Mouse (Mus musculus): Measurements from ENCODE around the gene Prrt1.
A peak's percentile ranks its signal among the peaks of the same experiment; 100 is the strongest.

The Prrt1 gene

GRCm38 (mm10) chr17:34649106-34649864, 20.0 kb downstream of the Prrt1 start:
- no peak for DNase-seq (ENCODE audit: low spot score in 2 of 2)

DNA sequence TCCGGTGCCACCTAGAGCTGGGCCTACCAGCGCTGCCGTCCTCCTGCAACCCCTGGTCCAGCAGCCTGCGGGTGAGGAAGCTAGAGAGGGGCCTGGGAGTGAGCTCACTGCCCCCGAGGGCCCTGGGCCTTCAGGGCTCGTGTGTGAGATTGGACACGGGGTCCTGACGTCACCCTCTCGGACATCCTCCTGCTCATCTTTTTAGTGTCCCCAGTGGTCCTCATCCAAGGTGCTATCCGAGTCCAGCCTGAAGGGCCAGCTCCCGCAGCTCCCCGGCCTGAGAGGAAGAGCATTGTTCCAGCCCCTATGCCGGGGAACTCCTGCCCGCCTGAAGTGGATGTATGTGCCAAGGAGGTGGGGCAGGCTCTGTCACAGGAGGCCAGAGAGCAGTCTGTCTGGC, 21.4 kb downstream of the Prrt1 start:
- no peak for DNase-seq (ENCODE audit: low spot score in 2 of 2)

- DNase-seq (ENCODE audit: low spot score in 2 of 2), result no peak
These were observed 22.3 kb downstream of the Prrt1 start for GRCm38 (mm10) chr17:34651507-34652221.

DNA sequence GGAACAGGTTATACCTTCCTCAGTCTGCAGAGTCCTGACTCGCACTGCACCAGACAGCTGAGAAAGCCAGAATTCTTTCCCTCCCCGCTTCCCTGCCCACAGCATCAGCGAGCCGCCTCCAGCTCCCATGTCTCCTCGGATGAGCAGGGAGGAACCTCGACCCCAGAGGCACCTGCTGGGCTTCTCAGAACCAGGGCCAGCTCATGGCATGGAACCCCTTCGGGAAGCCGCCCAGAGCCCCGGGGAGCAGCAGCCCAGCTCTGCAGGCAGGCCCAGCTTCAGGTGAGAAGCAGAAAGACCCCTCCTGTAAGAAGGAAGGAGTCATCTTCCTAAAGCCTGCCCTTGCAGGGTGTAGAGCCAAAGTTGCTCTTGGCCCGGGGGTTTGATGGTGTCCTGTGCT, 23.2 kb downstream of the Prrt1 start:
- no peak for DNase-seq (ENCODE audit: low spot score in 2 of 2)

DNA sequence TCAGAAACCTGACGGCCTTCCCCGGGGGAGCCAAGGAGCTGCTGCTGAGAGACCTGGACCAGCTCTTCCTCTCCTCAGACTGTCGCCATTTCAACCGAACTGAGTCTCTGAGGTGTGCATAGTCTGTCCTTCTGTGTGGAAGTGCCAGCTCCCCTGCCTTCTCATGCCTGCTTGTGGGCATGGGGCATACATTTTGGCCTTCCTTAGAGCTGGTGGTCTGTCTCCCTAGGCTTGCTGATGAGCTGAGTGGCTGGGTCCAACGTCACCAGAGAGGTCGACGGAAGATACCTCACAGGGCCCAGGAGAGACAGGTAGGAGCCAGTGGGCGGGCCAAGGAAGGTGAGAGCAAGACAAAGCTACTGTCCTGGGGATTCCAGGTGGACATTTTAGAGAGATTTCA, 23.7 kb downstream of the Prrt1 start:
- DNase-seq (ENCODE audit: low spot score in 2 of 2), result no peak

DNA sequence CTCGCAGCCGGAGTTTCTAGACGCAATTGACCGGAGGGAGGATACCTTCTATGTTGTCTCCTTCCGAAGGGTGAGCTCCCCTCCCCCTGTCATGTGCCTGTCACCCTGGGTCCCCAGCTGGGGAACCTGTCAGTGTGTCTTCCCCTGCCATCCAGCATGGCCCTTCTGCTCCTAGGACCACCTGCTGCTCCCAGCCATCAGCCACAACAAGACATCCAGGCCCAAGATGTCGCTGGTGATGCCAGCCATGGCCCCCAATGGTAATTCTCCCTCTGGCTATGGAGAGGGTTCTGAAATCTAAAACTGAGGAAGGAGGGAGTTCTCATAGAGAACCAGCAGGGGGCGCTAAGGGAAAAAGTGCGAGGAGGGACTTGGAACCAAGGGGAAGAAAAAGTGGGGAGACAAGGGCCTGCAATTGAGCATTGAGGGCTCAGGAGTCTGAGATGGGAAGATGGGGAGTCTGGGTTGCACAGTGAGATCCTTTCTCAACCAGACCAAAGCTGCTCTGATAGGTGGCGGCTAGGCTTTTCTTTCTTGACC, 24.5 kb downstream of the Prrt1 start:
- DNase-seq (ENCODE audit: low spot score in 2 of 2), result no peak

DNA sequence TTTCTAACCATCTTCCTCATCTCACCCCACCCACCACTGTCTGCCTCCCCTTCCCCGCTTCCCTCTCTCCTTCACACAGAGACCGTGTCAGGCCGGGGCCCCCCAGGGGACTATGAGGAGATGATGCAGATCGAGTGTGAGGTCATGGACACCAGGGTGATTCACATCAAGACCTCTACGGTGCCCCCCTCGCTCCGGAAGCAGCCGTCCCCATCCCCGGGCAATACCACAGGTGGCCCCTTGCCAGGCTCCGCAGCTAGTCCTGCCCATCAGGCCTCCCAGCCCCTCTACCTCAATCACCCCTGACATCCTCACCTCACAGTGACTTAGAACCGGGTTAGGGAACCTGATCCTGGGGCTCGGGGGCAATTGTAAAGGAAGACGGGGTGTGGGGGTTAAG, 25.1 kb downstream of the Prrt1 start:
- DNase-seq (ENCODE audit: low spot score in 2 of 2), result no peak

- DNase-seq (ENCODE audit: low spot score in 2 of 2), result peak in 1 of 2 experiments; percentile 73
These were observed 25.8 kb downstream of the Prrt1 start for GRCm38 (mm10) chr17:34655160-34655559.

DNA sequence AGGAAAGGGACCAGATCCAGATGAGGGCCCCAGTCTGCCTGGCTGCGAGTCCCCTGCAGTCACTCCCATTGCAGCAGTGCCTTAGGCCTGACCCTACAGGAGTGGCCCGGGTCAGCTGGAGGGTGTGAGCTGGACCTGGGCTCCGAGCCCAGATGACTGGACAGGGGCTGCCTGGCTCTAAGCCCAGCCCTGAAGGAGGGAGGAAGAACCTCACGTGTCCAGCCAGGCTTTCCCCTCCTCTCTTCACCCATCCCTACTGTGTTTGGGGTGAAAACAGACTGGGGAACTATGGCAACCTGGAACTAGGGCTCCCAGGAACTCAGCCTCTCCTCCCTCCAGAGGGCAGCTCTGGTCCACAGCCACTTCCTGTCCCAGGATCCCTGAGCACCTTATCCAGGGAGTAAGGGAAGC, 26.3 kb downstream of the Prrt1 start:
- peak in 1 of 2 experiments; percentile 89 for DNase-seq (ENCODE audit: low spot score in 2 of 2)

DNA sequence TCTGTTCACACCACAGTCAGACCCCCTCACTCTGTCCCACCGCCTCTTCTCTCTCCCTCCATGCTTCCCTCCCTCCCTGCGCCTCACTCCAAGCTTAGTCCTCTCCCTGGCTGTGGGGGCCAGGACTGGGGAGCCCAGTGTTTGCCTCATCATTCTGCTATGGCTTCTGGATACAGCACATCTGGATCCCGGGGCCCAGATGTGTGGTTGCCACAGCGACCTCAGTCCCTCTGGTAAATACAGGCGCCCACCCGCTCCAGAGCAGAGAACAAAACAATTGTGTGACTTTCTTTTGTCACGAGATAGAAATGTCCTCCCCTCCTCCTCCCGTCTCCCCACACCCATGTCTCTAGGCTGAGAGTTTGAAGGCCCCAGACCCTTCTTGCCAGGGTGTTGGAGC, 27.3 kb downstream of the Prrt1 start:
- no peak for DNase-seq (ENCODE audit: low spot score in 2 of 2)

DNA sequence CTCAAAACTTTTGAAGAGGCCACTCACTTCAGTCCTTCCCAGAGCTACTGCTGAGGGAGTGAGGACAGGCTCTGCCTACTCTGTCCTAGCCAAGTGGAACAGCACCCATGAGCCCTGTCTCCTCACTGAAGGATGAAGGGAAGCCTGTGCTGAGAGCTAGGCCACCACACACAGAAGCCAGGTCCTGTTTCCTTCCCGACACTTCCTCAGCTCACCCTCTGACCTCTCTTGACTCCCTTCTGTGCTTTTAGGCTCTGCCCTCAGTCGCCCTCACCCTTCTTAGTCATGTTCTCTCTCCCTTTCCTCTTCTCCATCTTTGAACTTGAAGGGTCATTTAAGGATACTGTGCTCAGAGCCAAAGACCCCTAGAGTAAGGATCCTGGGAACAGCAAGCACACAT, 27.9 kb downstream of the Prrt1 start:
- DNase-seq (ENCODE audit: low spot score in 2 of 2), result no peak

DNA sequence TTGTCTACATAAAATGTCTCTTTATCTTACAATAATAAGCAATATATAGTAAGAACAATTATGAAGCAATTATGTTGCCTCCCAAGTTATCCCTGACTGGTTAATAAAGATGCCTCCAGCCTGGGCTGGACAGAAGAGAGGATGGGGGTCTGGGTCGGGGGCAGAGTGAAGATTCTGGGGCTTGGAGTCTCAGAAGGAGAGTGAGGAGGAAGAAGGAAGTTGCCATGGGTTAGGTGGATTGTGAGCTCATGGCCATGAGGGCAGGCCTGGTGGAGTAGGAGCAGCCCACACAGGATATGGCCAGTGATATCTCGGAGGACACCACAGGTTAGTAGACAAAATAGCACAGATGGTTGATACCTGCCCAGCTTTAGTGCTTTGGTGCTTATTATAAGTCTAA, 28.8 kb downstream of the Prrt1 start:
- DNase-seq (ENCODE audit: low spot score in 2 of 2), result no peak

DNA sequence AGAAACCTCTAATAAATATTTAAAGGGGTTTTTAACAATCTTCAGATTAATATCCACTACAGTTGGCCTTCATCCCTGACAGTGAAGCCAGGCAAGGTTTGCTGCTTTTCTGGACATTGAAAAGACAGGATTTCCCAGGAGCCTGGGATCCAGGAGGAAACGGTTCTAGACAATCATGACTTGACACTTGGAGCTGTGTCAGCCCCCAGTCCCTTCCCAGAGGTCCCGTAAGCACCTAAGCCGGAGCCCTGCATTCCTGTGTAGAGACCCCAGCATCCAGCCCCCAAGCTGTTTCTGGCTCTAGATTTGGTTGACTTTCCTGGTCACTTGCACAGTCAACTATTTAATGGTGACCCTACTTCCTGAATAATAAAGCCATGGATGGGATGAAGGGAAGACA, 29.3 kb downstream of the Prrt1 start:
- no peak for DNase-seq (ENCODE audit: low spot score in 2 of 2)

DNA sequence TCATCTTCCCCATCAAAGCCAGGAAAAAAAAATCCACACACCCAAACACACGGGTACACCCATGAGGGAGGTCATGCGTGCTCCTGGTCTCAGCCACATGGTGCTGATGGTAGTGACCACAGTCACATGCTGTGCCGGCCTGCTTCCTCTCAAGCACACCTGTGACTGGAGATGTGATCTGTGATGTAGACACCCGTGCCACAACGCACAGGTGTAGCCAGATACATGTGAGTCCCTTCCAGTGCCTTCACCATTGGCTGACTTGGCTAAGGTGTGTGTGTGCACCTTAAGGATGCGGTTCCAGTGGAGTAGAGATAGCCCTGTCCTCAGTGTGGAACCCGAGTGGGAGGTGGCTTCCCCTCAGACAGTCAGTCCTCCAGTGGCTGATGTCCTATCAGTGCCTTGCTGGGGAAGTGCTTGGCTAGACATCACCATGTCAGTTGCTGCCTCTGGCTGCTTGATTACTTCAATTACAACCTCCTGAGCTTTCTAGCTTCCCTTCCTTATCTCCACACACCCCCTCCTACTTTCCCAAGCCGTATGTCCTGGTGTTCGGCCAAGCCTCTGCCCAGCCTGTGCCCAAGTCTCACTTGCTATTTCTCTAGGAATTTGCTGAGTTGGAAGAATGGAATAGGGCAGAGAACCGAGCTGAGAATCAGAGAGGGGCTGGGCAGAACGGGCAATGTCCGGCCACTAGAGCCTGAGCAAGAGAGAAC, 30.0 kb downstream of the Prrt1 start:
- no peak for DNase-seq (ENCODE audit: low spot score in 2 of 2)

DNA sequence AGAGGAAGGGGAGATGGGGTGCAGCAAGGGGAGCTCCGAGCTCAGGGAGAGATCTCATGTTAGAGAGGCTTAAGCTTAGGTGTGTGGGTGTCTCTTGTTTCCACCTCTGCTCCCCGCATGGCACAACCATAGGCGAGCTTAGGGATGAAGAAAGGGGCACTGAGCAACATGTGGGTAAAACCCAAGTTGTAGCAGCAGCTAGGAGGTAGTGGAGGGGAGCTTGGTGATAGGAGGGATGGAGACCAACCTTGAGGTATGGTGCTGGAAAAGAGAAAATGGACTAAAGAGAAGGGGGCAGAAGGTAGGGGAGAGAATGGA, 30.5 kb downstream of the Prrt1 start:
- no peak for DNase-seq (ENCODE audit: low spot score in 2 of 2)

DNA sequence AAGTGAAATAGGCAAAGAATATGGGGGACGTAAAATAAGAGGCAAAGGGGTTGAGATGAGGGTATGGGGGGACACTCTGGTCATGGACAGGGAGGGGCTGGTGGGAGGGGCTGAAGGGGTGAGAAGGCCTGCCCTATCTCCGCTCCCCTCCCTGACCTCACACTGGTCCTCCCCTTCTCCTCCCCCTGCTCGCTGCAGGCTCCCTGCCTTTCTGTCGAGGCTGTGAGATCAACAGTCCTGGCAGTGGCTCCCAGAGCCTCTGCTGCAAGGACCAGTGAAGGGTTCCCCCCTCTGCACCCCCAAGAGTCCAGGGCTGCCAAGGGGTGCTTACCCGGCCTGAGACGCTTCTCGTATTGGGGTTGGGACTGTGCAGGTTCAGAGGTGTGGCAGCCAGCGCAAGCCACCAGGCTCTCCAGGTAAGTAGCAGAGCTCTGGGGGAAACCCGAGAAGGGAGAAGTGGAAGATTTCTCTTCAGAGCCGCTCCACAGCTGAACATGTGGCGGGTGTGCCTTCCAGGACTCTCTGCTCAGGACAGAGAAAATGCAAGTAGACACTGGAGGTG, 31.0 kb downstream of the Prrt1 start:
- no peak for DNase-seq (ENCODE audit: low spot score in 2 of 2)

- peak in 1 of 2 experiments; percentile 64 for DNase-seq (ENCODE audit: low spot score in 2 of 2)
These were observed 31.8 kb downstream of the Prrt1 start for GRCm38 (mm10) chr17:34661121-34661591.

DNA sequence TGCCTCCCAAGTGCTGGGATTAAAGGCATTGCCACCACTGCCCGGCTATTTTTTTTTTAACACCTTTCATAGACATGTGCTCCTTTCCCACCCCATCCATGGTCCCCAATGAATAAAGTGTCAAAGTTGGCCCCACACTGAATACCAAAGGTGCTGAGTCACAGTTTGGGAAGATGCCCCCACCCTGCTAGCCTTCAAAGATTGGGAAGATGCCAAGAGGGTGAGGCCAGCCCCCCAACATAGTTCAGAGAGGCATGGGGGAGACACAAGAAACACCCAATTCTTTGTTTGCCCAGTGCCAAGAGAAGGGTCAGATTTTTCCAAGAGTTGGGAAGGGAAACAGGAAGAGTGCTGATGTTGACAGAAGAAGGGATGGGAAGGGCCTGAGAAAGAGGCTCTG, 33.1 kb downstream of the Prrt1 start:
- DNase-seq (ENCODE audit: low spot score in 2 of 2), result no peak

DNA sequence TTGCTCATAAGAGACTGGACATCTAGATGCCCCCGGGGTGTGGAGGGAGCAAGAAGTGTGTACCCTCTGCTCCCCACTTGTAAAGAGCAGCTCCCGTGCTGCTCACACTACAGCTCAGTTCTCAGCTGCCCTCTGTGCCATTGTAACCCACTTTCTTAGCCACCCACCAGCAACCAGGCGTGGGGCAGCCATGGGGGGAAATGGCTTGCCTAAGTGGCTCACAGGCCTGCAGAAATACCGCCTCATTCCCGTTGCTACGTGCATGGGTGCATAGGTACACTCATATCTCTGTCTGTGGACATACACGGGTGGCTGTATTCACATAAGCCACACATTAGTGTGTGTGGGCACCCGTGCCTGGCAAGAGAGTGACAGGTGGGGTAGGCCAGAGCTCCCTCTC, 33.6 kb downstream of the Prrt1 start:
- no peak for DNase-seq (ENCODE audit: low spot score in 2 of 2)

DNA sequence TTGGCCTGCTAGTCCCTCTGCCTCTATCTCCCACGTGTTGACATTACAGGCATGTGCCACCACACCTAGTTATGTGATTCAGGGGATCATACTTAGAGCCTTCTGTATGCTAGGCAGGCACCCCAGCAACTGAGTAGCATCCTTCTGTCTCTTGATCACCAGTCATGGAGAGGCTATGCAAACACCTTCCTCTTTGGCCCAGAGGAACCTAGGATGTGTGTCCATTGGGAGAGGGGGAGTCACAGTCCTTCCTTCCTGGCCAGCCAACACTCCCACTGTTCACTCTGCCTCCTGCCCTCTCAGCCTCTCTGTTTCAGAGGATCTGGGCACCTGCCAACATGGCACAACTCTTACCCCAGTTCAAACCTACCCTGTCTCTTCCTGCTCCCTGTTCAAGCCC, 34.2 kb downstream of the Prrt1 start:
- DNase-seq (ENCODE audit: low spot score in 2 of 2), result no peak

DNA sequence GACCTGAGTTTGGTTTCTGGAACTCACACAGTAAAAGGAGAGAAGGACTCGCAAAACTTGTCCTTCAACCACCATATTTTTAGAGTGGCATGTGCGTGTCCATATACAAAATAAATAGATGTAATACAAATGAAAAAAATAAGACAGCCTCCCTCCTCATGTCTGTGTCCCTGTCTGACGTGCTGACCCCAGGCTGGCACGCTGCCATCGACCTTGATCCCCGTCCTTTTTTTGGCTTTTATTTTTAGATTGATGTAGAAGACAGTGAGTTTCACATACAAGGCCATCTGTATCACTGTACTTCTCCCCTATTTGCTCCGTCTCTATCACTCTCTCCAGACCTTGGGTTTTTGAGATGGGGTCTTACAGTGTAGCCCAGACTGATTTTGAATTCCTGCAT, 35.1 kb downstream of the Prrt1 start:
- DNase-seq (ENCODE audit: low spot score in 2 of 2), result no peak

- no peak for DNase-seq (ENCODE audit: low spot score in 2 of 2)
These were observed 40.9 kb downstream of the Prrt1 start, which contains the start of gene Tnxb for GRCm38 (mm10) chr17:34670235-34670634. Gene Tnxb, plus strand, starts transcription at chr17:34670535.

All from urinary bladder, adult 18-20 months (tissue).